Mouse (Mus musculus) retina, adult 2 months (tissue): ENCODE results near the gene Ankrd6.

ENCODE experiments used
- DNase-seq: peaks from one replicate; pipeline ENCODE4 v3.0.0-alpha.2; 2012; ENCODE audit warnings: low read depth, low spot score

Gene Ankrd6

DNA sequence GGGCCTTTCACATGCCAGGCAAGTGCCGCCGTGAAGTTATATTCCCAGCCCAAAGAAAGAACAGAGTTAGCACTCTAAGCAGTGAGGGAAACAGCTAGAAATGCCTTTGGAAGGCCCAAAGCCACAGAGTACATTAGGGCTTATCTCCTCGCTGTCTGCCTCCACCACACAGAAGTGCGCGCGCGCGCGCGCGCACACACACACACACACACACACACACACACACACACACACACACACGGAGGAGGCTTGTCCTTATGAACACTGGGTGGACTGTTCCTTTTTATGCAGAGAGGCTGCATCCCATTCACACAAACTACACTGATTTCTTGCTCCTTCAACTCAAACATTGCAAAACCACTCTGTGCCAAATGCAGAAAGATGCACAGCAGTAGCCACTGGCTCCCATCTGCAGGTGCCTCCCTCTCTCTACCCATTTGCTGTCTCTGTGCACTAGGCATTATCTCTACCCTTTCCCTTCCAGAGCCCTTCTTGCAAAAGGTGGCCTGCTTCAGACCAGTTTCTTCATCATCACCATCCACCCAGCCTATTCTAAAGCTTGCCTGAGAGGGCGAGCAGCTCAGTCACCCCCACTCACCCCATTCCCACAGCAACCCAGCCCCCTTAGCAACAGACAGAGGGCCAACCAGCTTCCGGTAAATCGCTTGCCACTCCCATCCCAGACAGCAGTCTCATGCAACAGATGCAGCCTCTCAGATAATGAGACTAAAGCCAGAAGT, 88.5 kb downstream of the Ankrd6 start:
- DNase-seq: no peak

DNA sequence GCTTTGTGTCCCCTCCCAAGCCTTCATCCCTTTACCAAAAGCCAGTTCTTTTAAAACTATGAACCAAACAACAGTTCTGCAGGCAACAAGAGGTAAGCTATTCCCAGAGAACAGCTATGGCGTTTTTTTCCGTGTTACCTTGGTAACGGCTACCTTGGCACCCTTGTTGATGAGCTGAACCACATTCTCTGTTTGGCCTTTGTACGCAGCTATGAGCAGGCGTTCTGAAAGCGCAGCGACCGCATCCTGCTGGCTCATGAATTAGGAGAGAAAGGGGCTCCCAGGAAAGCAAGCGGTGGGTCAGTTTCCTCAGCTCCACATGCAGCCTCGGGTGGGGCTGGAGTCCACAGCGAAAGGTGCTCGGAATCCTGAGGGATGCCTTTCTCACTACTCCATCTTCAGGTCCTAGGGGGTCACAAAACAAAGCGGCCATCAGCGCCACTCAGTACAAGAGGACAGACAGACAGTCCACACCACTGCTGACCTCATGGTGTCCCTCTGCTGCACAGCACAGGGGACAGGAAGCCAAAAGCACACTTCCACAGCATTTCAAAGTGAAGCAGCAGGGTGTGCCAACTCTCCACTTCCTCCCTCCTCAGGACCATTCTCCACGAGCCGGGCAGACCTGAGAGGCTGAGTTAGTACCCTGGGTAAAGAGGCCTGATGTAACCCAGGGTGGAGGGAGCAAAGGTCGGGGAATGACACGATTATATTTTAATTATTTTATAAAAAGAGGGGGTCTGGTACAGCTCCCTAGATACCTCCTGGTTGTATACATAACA, 90.3 kb downstream of the Ankrd6 start:
- DNase-seq: no peak

DNA sequence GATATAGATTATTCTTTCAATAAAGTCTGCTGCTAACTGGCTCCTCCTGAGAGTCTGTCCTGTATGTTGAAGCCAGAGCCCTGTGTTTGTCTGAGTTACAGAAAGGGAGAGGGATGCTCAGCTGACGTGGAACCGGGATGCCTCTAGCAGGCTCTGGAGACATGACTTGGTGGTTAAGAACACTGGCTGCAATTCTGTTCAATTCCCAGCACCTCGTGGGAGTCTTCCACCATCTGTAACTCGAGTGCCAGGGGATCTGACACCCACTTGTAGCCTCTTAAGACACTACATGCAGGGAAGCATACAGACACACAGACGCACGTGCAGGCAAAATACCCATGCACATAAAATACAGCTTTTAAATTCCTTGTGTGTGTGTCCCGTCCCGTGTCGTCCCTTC, 95.1 kb downstream of the Ankrd6 start:
- no peak for DNase-seq

DNA sequence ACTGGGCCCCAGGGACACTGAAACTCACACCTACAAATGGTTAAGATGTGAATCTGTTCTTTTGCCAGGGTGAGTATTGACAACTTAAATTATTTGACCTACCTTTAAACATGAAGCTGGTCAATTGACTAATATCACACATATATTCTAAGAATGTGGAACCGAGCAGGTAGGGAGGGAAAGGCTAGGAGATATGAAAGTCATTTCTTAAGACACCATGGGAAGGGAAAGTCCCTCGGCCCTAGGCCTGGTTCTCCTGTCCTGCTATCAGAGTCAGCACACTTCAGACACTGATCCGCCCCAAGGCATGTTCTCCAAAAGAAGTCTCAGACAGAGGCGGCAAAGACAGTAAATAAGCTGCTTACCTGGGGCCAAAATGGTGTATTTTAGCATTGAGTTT, 95.7 kb downstream of the Ankrd6 start:
- DNase-seq: no peak

DNA sequence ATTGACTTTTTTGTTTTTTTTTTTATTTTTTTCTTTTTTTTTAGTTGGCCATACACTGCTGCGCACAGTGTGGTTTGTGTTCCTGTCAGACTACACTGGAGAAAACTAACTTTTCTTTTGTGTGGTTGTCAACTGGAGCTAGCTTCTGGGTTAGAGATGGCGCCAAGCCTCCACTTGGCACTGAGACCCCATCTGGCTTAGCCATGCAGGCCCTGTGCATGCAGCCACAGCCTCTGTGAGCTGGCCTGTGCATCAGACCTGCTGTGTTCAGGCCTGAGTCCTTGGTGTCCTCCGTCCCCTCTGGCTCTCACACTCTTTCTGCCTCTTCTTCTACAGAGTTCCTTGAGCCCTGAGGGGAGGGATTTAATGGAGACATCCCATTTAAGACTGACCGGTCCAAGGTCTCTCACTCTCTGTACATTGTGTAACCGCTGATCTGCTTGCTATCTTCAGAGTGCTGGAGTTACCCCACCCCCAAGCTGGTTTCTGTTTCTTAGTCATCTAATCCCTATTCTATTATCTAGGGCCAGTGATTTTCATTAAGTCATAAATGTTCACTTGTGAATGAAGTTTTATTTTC, 96.9 kb downstream of the Ankrd6 start:
- DNase-seq: no peak

DNA sequence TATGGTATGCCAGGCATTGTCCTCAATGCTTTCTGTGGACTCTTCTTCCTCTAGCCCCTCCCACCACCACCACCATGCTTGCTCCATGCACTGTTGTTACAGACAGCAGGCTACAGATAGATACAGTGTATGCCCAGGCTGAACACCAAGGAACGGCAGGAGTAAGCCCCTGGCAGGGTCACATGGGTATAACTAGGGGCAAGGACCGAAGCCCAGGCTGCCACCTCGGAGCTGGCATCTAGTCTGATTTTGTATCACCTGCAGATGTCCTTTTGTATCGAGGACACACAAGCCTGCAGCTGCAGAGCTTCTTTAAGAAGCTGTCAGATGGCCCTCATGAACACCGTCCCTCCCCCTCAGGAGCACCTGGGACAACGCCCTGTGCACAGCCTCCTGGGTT, 97.8 kb downstream of the Ankrd6 start:
- DNase-seq: no peak

DNA sequence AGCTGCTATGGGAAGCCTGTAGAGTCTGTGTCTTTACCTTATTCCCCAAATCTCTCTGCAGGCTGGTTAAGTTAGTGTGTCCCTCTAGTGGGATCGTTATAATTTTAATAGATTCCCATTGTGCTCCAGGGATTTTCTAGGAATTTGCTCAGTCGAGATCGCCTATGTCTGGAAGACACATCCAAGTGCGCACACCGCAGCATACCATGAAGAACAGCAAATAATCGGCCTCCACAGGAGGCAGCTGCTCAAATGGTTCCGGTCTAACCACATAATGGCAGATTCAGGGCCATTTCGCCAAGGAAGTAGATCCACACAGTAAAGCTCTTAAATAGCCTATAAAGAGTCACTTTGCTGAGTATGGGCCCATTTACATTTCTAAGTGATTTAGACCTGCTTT, 98.3 kb downstream of the Ankrd6 start:
- DNase-seq: no peak

DNA sequence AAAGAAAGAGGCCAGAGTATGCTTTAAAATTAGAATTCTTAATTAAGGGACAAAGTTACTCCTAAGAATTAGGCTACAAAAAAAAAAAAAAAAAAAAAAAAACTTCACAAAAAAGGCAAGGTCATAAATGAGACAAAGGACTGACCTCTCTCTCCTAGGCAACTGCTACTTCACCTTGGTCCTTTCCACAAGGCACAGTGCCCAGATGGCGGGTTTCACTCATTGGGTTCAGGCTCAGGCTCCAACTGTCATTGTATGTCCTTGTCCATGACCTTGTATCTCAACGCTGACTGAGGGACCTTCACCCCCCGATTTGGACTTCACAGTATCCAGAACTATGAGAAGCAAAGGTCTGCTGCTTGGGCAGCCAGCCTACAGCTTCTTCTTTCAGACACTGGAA, 112.2 kb downstream of the Ankrd6 start:
- no peak for DNase-seq

DNA sequence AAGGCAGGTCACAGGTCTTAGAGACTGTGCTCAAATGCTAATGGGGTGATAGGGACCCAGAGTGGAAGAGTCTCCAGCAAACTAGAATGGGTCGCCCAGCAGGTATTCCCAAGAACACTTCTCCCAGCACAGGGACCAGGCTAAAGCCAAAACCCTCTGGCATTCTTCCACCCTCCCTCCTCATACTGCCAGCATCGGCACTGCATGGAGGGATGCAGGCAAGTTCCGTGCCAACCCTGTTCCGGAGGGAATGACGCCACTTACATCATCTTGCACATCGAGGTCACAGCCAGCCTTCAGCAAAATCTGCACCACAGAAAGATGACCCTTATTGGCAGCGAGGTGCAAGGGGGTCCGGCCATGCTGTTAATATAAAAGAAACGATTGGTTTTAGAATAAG, 114.6 kb downstream of the Ankrd6 start:
- DNase-seq: no peak

DNA sequence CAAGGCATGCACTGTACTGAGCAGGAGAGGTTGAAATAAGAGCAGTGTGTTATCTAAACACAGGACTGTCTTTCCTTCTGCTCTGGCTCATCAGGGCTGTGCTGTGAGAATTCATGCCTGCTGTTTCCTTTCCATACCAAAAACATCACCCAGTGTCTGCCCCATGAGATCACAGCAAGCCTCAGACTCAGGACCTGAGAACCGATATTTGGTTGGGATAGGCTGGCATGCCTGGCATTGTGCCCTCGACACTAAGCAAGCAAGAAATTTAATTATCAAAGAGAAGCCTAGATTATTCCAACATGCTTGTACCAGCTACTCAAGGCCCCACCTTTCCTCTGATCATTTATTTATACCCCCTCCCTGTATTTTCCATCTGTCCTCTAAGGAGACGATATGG, 116.1 kb downstream of the Ankrd6 start:
- DNase-seq: no peak

DNA sequence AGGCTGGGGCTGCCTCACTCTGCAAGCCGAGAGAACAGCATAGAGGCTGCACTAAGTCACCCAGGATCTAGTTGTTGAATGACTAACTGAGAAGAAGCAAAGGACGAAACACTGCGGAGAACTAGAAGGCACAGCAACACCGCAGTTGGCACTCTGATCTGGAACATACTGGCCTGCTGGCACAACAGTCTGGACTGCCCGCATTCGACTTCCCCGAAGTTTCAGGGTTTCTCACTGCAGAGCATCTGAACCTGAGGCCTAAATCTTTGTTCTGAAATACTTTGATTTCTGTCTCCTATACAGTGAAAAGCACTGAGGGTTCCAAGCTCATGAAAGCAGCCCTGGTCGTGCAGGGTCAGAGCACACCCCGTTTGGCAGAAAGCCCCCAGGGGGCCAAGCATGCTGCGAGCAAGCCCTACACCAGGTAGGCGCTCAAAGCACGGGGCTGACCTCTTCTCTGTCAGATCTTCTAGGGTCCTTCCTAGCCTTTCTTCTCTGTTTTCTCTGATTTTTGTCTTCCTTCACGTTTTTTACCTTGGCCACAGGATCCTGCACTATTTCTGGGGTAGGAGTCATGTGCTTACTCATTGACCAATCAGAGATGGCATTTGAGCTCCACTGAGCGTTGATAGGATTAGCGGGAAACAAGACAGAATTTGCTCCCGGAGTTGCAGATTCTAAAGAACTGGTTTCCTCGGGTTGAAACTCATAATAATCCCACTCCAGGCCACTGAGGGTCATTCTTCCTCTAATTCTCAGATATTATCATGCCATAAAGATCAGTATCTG, 117.0 kb downstream of the Ankrd6 start:
- peak; percentile 20 for DNase-seq

DNA sequence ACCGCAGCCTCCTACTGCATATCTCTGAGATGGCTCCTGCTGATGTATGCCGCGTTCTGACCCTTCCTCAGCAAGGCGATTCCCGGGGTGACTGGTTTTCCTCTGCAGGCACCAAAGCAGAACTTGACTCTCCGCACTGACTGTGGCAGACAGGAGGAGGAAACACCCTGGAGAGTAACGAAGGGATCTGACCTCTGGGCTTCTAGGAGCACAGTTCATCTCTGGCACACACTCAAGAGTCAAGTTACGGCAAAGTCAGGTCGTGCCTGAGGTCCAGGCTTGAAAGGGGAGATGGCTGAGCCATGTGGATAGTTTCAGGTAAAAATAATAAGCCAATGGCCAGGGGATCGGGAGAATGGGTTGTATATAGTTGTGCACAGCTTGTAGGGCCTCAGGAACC, 121.3 kb downstream of the Ankrd6 start:
- DNase-seq: no peak

DNA sequence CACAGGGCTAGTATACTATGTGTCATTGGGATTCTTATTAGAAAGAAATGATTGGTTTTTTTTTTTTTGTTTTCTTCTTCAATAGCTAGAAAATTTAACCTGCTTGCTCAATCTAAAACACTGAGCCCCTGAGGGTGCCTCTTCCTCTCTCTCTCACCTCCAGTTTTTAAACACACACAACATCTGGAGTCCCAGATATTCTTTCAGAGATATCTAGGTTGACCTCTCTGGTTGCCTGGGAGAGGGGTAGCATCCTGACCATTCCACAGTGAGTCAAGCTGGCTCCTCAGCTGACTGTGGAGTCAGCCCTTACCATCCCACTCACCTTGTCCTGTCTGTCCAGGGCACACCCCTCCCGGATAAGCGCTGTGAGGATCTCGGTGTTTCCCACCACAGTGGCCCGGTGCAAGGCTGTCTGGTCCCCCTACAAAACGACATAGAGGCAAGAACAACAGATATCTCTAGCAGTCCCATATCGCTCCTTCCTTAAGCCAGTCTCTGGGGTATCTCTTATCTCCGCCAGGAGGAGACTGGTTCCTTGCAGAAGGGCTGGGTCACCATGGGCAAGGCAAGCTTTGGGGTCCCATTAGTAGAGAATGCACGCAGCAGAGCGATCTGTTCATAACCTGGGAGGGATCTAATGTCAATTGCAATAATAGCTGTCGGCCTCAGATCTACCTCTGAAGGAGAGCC, 122.1 kb downstream of the Ankrd6 start:
- no peak for DNase-seq

DNA sequence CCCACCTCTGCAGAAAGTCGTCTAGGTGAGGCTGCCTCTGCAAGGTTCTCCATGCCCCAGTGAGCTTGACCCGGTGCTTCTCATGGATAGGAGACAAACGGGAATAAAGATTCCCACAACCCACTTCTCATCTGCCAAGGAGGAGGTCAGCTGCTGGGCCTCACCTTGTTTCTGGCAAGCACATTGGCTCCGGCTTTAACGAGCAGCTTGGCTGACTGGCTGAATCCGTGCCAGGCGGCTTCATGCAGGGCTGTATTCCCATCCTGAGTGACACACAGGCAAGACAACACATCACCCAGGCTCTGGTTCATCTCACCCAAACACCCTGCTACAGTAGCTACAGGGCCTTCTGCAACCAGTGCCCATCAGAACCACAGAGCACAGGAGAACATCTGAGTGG, 123.7 kb downstream of the Ankrd6 start:
- DNase-seq: no peak

DNA sequence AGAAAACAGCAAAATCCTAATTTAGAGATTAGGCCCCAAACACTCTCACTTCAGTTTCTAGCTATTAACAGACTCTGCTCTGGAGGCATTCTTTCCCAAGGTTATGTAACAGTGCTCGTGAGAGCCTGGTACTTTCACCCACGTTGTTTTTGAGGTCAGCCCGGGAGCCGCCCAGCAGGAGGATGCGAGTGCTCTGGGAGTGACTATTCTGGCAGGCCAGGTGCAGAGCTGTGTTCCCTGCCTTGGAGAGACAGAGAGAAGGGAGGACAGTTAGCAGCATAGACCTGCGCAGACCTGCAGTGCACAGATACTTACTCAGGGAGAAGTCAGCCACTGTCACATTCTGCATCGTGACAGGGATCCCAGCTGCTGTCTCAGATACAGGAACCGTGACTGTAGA, 126.4 kb downstream of the Ankrd6 start:
- no peak for DNase-seq

DNA sequence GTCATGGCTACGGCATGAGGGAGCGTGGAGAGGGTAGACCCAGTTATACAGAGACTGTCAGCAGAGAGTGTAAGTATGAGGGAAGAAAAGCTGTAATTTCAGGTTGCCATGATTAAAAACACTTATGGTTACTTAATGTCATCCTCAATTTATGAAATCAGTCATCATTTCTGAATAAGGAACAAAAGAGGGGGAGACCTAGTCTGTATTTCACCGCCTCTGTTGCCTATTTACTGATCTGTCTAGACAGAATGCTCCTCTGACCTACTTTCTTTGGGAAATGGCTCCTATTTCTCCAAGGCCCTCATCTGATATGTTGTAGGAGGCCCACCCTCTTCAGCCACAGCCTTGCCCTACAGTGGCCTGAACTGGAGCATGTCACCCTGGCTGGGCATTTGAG, 130.0 kb downstream of the Ankrd6 start:
- no peak for DNase-seq

DNA sequence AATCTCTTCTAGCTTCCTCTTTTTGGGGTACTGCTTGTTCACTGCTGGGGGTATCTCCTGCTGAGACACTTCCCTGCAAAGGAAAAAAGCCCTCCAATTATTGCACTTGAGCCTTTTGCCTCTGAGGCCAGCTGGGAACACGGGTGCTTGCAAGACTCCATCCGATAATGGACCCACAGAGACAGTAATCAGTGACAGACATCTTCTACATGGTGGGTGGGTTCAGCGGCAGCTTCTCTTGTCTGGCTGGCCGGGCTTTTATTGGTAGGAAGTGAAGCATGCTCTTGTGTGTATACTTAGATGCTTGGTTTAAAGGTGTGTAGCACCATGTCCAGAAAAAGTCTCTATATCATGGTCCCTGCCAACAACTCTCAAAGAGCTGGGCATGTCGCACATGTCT, 133.2 kb downstream of the Ankrd6 start:
- no peak for DNase-seq

DNA sequence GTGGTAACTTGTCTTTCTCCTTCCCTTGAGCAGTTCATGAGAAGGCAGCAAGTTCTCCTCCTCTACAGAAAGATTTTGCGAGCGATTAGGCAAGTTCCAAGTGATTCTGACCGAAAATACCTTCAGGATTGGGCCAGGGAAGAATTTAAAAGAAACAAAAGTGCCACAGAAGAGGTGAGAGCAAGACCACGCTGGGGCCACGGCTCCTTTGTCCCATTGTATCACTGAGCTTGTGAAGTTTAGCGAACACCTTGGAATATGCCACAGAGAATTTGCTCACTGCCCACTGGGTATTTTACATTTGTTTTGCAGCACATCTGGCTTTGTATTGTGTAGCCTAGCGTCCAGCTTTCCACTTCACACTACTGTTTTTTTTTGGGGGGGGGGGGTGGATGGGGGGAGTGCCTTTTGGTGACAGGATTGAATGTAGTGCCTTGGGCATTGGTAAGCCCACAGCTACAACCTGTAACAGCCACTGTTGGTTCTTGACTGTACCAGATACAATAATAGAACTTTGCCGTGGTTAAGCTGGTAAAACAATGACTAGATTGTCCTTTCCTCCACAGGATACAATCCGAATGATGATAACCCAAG, 150.0 kb downstream of the Ankrd6 start:
- no peak for DNase-seq

DNA sequence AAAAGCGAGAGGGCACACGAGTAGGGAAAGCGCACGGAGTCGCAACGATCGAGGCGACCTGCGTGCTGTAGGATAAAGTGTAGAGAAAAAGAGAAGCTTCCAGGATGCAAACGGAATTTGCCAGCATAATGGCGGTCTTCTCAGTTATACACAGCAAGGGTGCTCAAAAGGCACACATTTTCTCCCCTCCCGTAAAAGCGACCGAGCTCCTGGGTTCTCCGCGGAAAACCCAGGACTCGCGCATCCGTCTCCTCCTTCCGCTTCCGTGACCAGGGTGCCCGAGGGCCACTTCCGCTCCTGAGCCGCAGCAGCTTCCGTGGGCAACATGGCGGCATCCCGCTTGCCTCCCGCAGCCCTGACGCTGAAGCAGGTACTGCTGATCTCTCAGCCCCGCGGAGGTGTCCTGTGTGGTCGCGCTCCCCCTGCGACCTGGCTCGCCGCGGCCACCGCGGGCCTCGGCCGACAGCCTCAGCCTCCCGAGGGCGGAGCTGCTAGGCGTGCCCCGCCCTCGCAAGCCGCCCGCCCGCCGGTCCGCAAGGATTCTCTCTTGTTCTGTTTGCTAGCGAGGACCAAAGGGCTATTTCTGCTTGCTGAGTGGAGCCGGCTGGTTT, 150.6 kb downstream of the Ankrd6 start, which contains the start of gene Lyrm2:
Lyrm2 (plus strand) TSS at position 288 of the 611 bp plus-strand sequence.
- peak; percentile 58 for DNase-seq

DNA sequence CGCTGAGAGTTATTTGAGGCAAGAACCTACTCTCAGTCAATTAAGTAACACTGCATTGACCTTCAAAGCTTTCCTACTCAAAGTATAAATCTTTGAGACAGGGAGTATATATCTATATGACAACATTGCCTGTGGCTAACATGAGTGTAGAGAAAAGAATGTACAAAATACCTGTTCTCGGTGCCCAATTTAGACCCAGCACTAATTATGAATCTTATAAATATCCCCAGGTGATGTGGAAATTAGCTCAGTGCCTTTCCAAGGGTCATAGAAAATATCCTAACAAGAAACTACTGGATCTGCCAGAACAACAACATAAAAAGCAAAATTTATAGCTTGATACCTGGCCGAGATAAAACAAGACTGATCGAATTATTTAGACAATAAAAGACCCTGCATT, 151.7 kb downstream of the Ankrd6 start:
- DNase-seq: no peak

DNA sequence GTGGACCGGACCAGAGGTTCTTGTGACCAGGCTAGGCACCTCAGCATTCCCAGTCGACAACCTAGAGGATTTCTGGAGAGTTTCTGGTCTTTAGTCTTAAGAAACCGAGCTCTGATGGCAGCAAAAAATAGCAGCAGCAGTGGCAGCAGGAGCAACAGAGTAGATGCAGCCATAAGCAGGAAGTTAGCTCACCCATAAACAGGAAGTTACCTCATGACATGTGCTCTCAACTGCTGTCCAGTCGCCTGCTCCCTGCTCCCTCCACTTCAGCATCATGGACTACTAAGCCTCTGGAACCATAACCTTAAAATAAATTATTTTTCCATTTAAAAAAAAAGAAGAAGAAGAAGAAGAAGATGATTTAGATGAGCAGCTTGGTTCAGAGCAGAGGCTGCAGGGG, 161.6 kb downstream of the Ankrd6 start:
- no peak for DNase-seq
